Mouse (Mus musculus) E14TG2a.4 (cell line): ENCODE measurements at regions not wholly inside any gene's neighbourhood (a gene's known extent, or its start where the extent isn't known, plus 50 kb on each side); places are given as distances from the start of the nearest gene placed in this dataset.
"Not testable (repeated sequence)": the region's sequence is repeated elsewhere in the genome, so short reads cannot be mapped to it uniquely, and the experiment has no call there.

Experiments
- H3K27me3 ChIP-seq: 2 replicates; pipeline ENCODE4 v1.6.1; 2014; ENCODE audit warnings: low read length, control low read depth; ENCODE audit not compliant: insufficient read depth
- H3K36me3 ChIP-seq: 2 replicates; pipeline ENCODE4 v1.6.1; 2014; ENCODE audit warnings: low read length, control low read depth; ENCODE audit not compliant: insufficient read depth
- H3K4me1 ChIP-seq: replicated peaks from 2 replicates; pipeline ENCODE4 v1.6.1; 2014; ENCODE audit warnings: low read depth, low read length, control low read depth
- H3K4me3 ChIP-seq: replicated peaks from 2 replicates; pipeline ENCODE4 v1.5.1; 2014; ENCODE audit warnings: mild to moderate bottlenecking, low read length
- H3K9me3 ChIP-seq: 2 replicates; pipeline ENCODE4 v1.6.1; 2014; ENCODE audit warnings: low read length, control low read depth
- CTCF ChIP-seq: conservative IDR thresholded peaks from 2 replicates; pipeline ENCODE4 v1.5.1; 2014; ENCODE audit warnings: low read length
- NANOG ChIP-seq: IDR thresholded peaks from 2 replicates; pipeline ENCODE4 v1.6.1; 2014; ENCODE audit warnings: borderline replicate concordance, low read length, mixed read lengths
- POU5F1 ChIP-seq: IDR thresholded peaks from 2 replicates; pipeline ENCODE4 v1.6.1; 2014; ENCODE audit warnings: low read length, borderline replicate concordance

GRCm38 (mm10) chrX:50591477-50591876 lies 163.2 kb upstream of the Olfr1324 start:
- H3K9me3 ChIP-seq: no peaks in the 10 kb centered on the region
- H3K4me3 ChIP-seq: no peak overlapping the region
- H3K27me3 ChIP-seq: no peaks in the 10 kb centered on the region
- peaks cover 83% of the 10 kb centered on the region for H3K36me3 ChIP-seq
- no peak for TF ChIP-seq POU5F1
- TF ChIP-seq CTCF: no peak
- no peak for TF ChIP-seq NANOG
- peaks cover 10% of the 10 kb centered on the region; the same call in 1 of the 2 replicates for H3K4me1 ChIP-seq

- Histone ChIP-seq H3K27me3 (no peaks in the 10 kb centered on the region), H3K4me3 (peak overlapping the region; percentile 37; the same call in 1 of the 2 replicates)
- TF ChIP-seq CTCF: 0 out of 2 replicates have a peak, but pooled peaks have one; percentile 4
- no peak for TF ChIP-seq POU5F1
These were observed 162.5 kb upstream of the Olfr1324 start for GRCm38 (mm10) chrX:50590673-50591341.

GRCm38 (mm10) chrX:50588892-50589291 lies 160.6 kb upstream of the Olfr1324 start:
- peaks cover 10% of the 10 kb centered on the region; the same call in 1 of the 2 replicates for H3K4me1 ChIP-seq
- no peaks in the 10 kb centered on the region for H3K9me3 ChIP-seq
- no peak overlapping the region for H3K4me3 ChIP-seq
- H3K27me3 ChIP-seq: no peaks in the 10 kb centered on the region
- H3K36me3 ChIP-seq: peaks cover 86% of the 10 kb centered on the region
- TF ChIP-seq POU5F1 (no peak), CTCF (no peak), NANOG (no peak)

More at GRCm38 (mm10) chrX:50590673-50591341, 162.5 kb upstream of the Olfr1324 start:
- Histone ChIP-seq H3K9me3 (no peaks in the 10 kb centered on the region), H3K36me3 (peaks cover 87% of the 10 kb centered on the region), H3K4me1 (peaks cover 10% of the 10 kb centered on the region; the same call in 1 of the 2 replicates)

- Histone ChIP-seq H3K4me1 (no peaks in the 10 kb centered on the region), H3K4me3 (no peak overlapping the region), H3K27me3 (no peaks in the 10 kb centered on the region), H3K9me3 (no peaks in the 10 kb centered on the region), H3K36me3 (peaks cover 77% of the 10 kb centered on the region)
- TF ChIP-seq POU5F1: no peak
- TF ChIP-seq CTCF: peak; percentile 7; the same call in 1 of the 2 replicates
- no peak for TF ChIP-seq NANOG
These were observed 155.7 kb upstream of the Olfr1324 start for GRCm38 (mm10) chrX:50583741-50584580.

GRCm38 (mm10) chrX:50580200-50580599 lies 151.9 kb upstream of the Olfr1324 start:
- H3K36me3 ChIP-seq: peaks cover 69% of the 10 kb centered on the region
- H3K4me3 ChIP-seq: no peak overlapping the region
- H3K9me3 ChIP-seq: no peaks in the 10 kb centered on the region
- 0 out of 2 replicates have a peak, but pooled peaks cover 2% of the 10 kb centered on the region for H3K4me1 ChIP-seq
- H3K27me3 ChIP-seq: no peaks in the 10 kb centered on the region
- TF ChIP-seq NANOG (no peak), CTCF (0 out of 2 replicates have a peak, but pooled peaks have one; percentile 7)

GRCm38 (mm10) chrX:50576824-50577223 lies 148.5 kb upstream of the Olfr1324 start:
- H3K36me3 ChIP-seq: peaks cover 69% of the 10 kb centered on the region
- TF ChIP-seq CTCF (peak; percentile 19; the same call in 1 of the 2 replicates), POU5F1 (no peak)

GRCm38 (mm10) chrX:50572191-50573095 lies 144.1 kb upstream of the Olfr1324 start:
- not testable (repeated sequence) for H3K9me3 ChIP-seq, H3K4me3 ChIP-seq, H3K4me1 ChIP-seq, H3K27me3 ChIP-seq
- peak; percentile 17; the same call in 1 of the 2 replicates for TF ChIP-seq CTCF
- peaks cover 80% of the 10 kb centered on the region for H3K36me3 ChIP-seq

More at GRCm38 (mm10) chrX:50576824-50577223, 148.5 kb upstream of the Olfr1324 start:
- H3K9me3 ChIP-seq: no peaks in the 10 kb centered on the region
- H3K27me3 ChIP-seq: no peaks in the 10 kb centered on the region
- 0 out of 2 replicates have a peak, but pooled peaks cover 2% of the 10 kb centered on the region for H3K4me1 ChIP-seq
- no peak overlapping the region for H3K4me3 ChIP-seq

- Histone ChIP-seq H3K9me3 (no peaks in the 10 kb centered on the region), H3K4me1 (no peaks in the 10 kb centered on the region), H3K4me3 (no peak overlapping the region), H3K27me3 (no peaks in the 10 kb centered on the region), H3K36me3 (peaks cover 83% of the 10 kb centered on the region)
- TF ChIP-seq NANOG (no peak), CTCF (peak; percentile 14; the same call in 1 of the 2 replicates)
These were observed 140.8 kb upstream of the Olfr1324 start for GRCm38 (mm10) chrX:50569087-50569486.
